Mouse (Mus musculus) right cerebral cortex, postnatal 14 days (tissue): ENCODE data around the gene Cphx1.
"Not testable (repeated sequence)": the region's sequence is repeated elsewhere in the genome, so short reads cannot be mapped to it uniquely, and the experiment has no call there.

Source experiments
- DNase-seq: peaks from one replicate; pipeline ENCODE4 v3.0.0; 2022

The Cphx1 gene

GRCm38 (mm10) chr14:25938004-25938403 lies at the start of gene Cphx1:
Gene Cphx1 (plus strand): TSS chr14:25938304.
- not testable (repeated sequence) for DNase-seq

- not testable (repeated sequence) for DNase-seq
Measured at GRCm38 (mm10) chr14:25894566-25894965, 43.5 kb upstream of the Cphx1 start.

GRCm38 (mm10) chr14:25895686-25896085 lies 42.4 kb upstream of the Cphx1 start:
- DNase-seq = not testable (repeated sequence)

- DNase-seq = not testable (repeated sequence)
Measured at GRCm38 (mm10) chr14:25903000-25903399, 35.1 kb upstream of the Cphx1 start, which contains the start of gene Plac9a. Gene Plac9a (minus strand): TSS chr14:25903100.

- peak; percentile 10 for DNase-seq
Measured at GRCm38 (mm10) chr14:25905243-25905642, 32.9 kb upstream of the Cphx1 start.

GRCm38 (mm10) chr14:25907272-25907671 lies 30.8 kb upstream of the Cphx1 start:
- not testable (repeated sequence) for DNase-seq

- DNase-seq = not testable (repeated sequence)
Measured at GRCm38 (mm10) chr14:25908976-25909375, 29.1 kb upstream of the Cphx1 start.

GRCm38 (mm10) chr14:25918427-25919170 lies 19.5 kb upstream of the Cphx1 start:
- DNase-seq = not testable (repeated sequence)

GRCm38 (mm10) chr14:25926814-25927561 lies 11.1 kb upstream of the Cphx1 start:
- DNase-seq = not testable (repeated sequence)

GRCm38 (mm10) chr14:25927562-25927881 lies 10.6 kb upstream of the Cphx1 start, which contains the start of gene Tmem254a:
Gene Tmem254a (minus strand): TSS chr14:25927672.
- DNase-seq = not testable (repeated sequence)

GRCm38 (mm10) chr14:25936867-25937630 lies 1.1 kb upstream of the Cphx1 start:
- not testable (repeated sequence) for DNase-seq

- not testable (repeated sequence) for DNase-seq
Measured at GRCm38 (mm10) chr14:25957861-25958260, 19.8 kb downstream of the Cphx1 start.

GRCm38 (mm10) chr14:25978371-25979241 lies 40.5 kb downstream of the Cphx1 start, which contains the start of gene Duxbl1:
Gene Duxbl1 (plus strand): TSS chr14:25978577.
- DNase-seq = not testable (repeated sequence)

- DNase-seq = not testable (repeated sequence)
Measured at GRCm38 (mm10) chr14:25979242-25979941, 41.3 kb downstream of the Cphx1 start.

GRCm38 (mm10) chr14:25981880-25982279 lies 43.8 kb downstream of the Cphx1 start:
- peak; percentile 4 for DNase-seq
